Mouse (Mus musculus): ENCODE results near the gene Fam117a.

The Fam117a gene

DNA sequence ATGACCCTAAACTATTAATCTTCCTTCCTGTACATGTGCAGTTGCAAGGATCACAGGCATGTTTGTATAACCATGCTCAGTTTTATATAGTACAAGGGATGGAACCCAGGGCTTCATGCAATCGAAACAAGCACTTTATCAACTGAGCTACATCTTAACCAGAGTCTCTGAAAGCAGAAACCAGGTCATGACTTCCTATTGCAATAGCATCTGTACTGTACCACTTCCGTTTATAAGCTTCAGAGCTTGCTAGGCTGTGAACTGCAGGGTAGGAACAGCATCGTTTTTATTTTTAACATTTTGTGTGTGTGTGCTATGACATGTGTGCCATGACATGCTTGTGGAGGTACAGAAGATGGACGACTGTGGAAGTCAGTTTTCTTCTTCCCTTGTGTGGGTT lies 3.6 kb upstream of the Fam117a start:
- ATAC-seq (ENCODE audit: low TSS enrichment): no peak

- ATAC-seq (ENCODE audit: low TSS enrichment): no peak
These were observed 3.0 kb upstream of the Fam117a start for GRCm38 (mm10) chr11:95333805-95334204.

- no peak for ATAC-seq (ENCODE audit: low TSS enrichment)
These were observed 2.3 kb upstream of the Fam117a start for GRCm38 (mm10) chr11:95334448-95335060.

GRCm38 (mm10) chr11:95337129-95337813 lies 453 bp downstream of the Fam117a start:
- ATAC-seq (ENCODE audit: low TSS enrichment): no peak

DNA sequence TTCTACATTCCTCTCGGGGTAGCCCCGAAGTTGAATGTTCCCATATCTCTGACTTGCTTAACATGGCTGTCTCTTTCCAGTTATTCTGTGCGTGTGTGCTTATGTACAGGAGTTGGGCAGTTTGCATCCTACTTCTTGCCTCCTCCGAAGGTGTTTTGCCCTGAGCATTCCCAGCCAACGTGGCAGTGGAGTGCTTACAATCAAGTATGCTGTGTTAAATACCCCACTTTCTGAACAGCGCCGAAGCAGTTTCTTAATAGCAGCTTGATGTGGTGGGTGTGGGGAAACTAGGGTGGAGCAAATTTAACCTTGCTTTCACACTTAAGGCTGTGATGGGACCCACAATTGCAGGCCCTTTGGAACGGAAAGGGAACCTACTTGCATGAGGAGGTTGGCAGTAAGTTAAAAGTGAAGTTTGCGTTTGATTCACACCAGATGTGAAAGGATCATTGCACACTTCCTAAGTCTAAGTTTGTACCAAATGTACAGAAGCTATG lies 1.1 kb downstream of the Fam117a start:
- ATAC-seq (ENCODE audit: low TSS enrichment): no peak

DNA sequence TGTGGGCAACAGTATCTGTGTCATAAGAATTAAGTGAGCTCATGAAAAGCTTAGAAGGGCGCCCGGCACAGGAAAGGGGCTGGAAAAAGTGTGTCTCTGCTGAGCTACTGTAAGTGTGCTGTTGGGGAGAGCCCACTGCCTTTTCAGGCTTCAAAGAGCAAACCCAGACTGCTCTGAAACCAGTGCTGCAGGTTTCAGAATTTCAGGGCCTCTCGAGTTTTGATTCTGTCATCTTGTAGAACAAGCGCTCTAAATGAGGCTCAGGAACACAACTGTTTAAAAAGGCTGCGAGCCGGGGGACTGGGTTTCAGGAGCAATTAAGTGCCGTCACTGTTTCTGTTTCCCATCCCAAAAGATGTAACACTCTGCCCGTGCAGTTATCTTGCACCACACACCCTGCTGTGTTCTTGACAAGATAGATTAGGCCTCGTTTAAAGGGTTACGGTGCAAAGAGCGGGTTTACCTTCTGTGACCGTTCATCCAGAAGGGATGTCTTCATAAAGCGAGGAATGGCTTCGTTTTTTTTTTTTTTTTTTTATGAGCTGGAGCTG lies 2.7 kb downstream of the Fam117a start:
- ATAC-seq (ENCODE audit: low TSS enrichment): no peak

- no peak for ATAC-seq (ENCODE audit: low TSS enrichment)
These were observed 3.4 kb downstream of the Fam117a start for GRCm38 (mm10) chr11:95340259-95340658.

- ATAC-seq (ENCODE audit: low TSS enrichment): no peak
These were observed 3.8 kb downstream of the Fam117a start for GRCm38 (mm10) chr11:95340664-95341063.

GRCm38 (mm10) chr11:95343180-95343579 lies 6.4 kb downstream of the Fam117a start:
- ATAC-seq (ENCODE audit: low TSS enrichment): peak; percentile 62; the same call in 1 of the 2 replicates

DNA sequence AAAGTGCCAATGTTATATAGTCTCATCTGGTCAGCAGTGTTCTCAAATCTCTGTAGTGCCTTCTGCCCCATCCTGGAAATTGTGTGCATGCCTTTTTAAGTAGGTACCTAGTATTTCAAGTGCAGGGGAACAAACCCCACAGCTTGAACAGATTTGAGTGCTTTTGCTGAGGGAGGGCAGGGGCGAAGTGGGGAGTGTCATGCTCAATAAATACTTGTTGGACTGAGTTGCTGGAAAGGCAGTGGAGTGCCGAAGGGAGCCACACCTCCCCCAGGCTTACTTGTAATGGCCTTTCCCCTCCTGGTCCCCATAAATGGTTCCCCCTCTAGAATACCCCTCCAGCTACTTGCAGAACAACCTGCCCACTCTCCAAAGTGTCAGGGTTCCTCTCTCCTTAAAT lies 7.4 kb downstream of the Fam117a start:
- no peak for ATAC-seq (ENCODE audit: low TSS enrichment)

GRCm38 (mm10) chr11:95350289-95350688 lies 13.5 kb downstream of the Fam117a start:
- no peak for ATAC-seq (ENCODE audit: low TSS enrichment)

DNA sequence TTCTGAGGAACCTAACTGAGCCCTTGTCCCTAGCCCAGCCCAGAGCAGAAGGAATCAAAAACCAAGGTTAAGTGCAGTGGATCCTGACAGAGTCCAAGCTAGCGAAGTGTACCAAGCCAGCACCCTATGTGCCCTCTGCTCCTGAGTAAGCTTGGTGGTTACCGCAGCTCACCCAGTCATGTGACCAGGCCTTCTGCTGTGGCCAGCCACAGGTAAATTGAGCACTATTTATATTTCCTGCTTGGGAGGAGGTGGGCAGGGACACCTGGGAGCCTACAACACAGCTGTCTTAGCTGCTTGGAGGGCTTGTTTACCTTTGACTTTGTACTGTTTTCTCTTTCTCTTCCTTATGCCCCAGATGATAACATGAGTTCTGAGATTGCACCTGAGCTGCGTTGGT lies 14.1 kb downstream of the Fam117a start:
- ATAC-seq (ENCODE audit: low TSS enrichment): no peak

DNA sequence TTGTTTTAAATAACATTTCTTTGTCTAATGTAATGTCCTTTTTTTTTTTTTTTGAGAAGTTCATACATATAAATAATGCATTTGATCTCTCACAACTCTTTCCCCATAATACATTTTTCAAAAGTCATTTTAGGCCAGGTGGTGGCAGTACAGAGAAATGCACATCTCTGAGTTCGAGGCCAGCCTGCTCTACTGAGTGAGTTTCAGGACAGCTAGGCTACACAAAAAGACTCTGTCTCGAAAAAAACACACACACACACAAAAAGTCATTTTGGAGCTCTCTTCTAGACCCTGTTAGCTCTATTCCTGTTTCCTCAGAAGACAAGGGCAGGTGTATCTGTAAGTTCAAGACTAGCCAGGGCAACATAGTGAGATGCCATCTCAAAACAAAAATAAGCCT lies 15.9 kb downstream of the Fam117a start:
- ATAC-seq (ENCODE audit: low TSS enrichment): no peak

DNA sequence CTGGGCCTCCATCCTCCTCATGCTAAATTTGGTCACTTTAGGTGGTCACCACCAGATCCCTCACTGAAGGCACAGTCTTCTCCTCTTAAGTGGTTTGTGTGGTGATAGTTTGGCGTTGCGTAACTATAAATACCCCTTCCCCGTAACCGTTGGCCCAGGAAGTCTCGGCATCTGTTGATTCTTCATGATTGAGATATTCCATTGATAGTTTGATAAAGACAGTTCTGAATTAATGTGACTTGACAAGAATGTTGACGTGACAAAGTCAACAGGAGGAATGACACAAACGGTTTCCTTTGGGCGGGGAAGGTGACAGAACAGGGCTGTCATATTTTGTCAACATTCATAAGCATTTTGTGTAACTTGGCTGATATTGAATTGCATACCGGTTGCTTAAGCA lies 16.4 kb downstream of the Fam117a start:
- no peak for ATAC-seq (ENCODE audit: low TSS enrichment)

- ATAC-seq (ENCODE audit: low TSS enrichment): no peak
These were observed 17.6 kb downstream of the Fam117a start for GRCm38 (mm10) chr11:95354228-95354944.

- no peak for ATAC-seq (ENCODE audit: low TSS enrichment)
These were observed 18.3 kb downstream of the Fam117a start for GRCm38 (mm10) chr11:95354945-95355660.

DNA sequence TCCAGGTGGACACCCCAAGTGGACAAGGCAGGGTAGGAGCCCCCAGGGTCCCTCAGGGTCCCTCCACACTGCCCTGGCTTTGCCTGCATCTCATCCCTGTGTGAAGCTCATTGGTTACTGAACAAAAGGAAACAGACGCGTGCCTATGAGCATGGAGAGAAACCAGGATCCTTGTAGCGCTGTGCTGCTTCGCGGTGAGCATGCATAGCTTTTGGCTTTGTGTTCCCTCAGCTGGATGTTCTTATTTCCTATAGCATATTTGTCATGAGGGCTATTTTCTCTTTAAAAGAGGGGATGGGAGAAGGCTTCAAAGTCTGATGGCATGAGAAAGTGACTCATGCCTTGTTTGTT lies 18.8 kb downstream of the Fam117a start:
- no peak for ATAC-seq (ENCODE audit: low TSS enrichment)

DNA sequence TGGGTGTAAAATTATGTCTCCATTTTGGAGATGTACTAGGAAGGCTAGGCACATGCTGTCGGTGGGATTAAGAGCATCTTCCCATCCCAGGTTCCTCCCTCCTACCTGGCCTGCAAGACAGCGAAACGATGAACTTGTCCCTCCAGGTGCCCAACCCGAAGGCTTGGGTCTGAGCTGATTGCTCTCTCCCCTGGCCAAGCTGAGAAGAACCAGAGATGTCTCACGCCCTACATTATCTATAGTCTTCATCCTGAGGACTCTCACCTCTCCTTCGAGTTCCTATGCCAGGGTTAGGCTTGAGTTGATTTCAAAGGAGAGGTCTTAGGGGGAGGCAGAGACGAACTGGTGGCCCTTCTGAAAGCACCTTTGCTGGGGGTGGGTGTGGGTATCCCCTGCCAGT lies 19.2 kb downstream of the Fam117a start:
- no peak for ATAC-seq (ENCODE audit: low TSS enrichment)

GRCm38 (mm10) chr11:95356469-95357273 lies 19.9 kb downstream of the Fam117a start:
- ATAC-seq (ENCODE audit: low TSS enrichment): no peak

DNA sequence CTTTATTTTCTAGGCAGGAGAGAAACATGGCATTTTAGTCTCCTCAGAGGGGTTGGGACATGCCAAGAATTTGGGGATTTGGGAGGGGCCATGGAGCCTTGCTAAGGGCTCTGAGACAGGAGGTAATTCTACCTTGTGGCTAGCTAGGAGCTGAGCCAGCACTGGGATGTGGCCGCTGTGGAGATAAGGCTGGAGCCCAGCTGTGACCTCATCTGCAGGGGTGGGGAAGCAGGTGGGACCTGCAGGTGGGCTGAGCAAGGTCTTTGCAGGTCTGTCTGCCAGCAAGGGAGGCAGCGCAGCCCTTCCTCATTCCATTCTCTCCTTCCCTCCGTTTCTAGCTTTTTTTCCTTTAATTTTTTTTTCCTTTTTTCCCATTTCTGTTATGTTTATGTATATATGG lies 21.4 kb downstream of the Fam117a start:
- ATAC-seq (ENCODE audit: low TSS enrichment): no peak

GRCm38 (mm10) chr11:95364388-95364787 lies 27.6 kb downstream of the Fam117a start:
- no peak for ATAC-seq (ENCODE audit: low TSS enrichment)

Measured in frontal cortex, adult (tissue).